Mouse (Mus musculus): ENCODE measurements at regions not wholly inside any gene's neighbourhood (a gene's known extent, or its start where the extent isn't known, plus 50 kb on each side); places are given as distances from the start of the nearest gene placed in this dataset.

DNA sequence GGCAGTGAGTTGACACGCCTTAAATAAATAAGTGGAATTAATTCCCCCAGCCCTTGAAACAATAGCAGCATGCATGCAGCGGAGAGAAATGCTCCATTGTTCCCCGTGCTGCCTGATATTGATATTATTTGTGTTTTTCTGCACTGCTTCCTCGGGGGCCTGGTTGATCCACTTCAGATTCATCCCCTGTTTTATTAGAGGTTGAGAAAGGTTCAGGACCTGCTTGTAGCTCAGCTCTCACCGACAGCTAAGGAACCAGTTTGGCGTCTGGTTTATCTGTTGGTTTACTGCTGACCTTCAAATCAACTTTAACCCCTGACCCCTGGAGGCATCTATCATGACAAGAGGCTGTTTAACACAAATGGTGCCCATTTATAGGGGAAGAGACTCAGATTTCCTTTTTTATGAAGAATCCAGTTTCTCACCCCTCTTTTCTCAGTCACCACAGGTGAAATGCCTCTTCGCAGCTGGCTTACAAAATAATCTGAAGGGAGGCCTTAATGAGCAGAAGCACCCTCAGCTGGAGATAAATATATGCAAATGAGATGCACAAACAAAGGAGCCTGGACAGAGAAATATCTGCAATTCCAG is 270.8 kb downstream of the Meis1 start:
- TF ChIP-seq CTCF (IDR thresholded peaks at IDR 0.05; ENCODE audit: borderline replicate concordance, control insufficient read depth, extremely low read depth, insufficient read depth, low read length, poor library complexity) (no peak), POLR2A (IDR thresholded peaks at IDR 0.05; ENCODE audit: control insufficient read depth, extremely low read depth, insufficient read depth, low read length, poor library complexity) (no peak)
